Mouse (Mus musculus) cerebellum, adult (tissue): Measurements from ENCODE around the gene Aanat.
"Not testable (repeated sequence)": the region's sequence is repeated elsewhere in the genome, so short reads cannot be mapped to it uniquely, and the experiment has no call there.

Experiments
- ATAC-seq: cut with Nextera tagmentation; 2 replicates; pipeline ENCODE4 v1.9.2; 2017; ENCODE audit warnings: mild to moderate bottlenecking, moderate library complexity, mixed read lengths; ENCODE audit not compliant: insufficient number of reproducible peaks, low FRiP score, low TSS enrichment

Gene Aanat

GRCm38 (mm10) chr11:116625081-116626000 lies 39.1 kb downstream of the Aanat start:
- no peak for ATAC-seq

DNA sequence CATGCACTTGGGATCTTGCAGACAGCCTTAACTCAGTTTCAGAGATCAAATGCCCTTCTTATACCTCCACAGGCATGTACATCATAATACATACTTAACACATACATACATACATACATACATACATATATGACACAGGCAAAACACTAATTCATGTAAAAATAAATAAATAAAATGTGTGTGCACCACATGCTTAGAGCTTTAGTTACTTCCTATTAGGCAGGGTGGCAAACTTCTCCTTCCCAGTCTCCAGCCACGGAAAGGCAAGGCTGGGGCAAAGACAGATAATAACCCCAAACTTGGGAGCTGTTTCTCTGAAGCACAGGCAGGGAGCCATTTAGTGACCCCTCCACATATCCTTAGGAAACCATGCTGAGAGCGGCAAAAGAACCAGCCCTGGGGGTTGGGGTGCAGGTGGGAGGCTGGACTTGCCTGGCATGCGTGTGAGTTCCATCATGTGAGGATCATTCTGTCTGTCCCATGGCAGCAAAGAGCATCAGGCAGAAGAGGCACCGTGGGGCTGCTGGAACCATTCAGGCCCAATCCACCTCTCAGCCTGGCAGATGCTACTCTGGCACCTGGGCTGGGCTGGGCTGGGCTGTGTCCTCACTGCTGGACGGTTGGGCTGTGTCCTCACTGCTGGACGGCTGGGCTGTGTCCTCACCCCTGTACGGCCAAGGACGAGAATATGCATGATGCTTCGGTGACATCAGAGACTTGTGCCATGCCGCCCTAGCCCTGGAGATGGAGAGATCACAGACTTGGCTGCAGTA lies 40.3 kb downstream of the Aanat start, which contains the start of gene Rhbdf2:
Rhbdf2 (minus strand) TSS at position 721 of the 773 bp plus-strand sequence.
- no peak for ATAC-seq

DNA sequence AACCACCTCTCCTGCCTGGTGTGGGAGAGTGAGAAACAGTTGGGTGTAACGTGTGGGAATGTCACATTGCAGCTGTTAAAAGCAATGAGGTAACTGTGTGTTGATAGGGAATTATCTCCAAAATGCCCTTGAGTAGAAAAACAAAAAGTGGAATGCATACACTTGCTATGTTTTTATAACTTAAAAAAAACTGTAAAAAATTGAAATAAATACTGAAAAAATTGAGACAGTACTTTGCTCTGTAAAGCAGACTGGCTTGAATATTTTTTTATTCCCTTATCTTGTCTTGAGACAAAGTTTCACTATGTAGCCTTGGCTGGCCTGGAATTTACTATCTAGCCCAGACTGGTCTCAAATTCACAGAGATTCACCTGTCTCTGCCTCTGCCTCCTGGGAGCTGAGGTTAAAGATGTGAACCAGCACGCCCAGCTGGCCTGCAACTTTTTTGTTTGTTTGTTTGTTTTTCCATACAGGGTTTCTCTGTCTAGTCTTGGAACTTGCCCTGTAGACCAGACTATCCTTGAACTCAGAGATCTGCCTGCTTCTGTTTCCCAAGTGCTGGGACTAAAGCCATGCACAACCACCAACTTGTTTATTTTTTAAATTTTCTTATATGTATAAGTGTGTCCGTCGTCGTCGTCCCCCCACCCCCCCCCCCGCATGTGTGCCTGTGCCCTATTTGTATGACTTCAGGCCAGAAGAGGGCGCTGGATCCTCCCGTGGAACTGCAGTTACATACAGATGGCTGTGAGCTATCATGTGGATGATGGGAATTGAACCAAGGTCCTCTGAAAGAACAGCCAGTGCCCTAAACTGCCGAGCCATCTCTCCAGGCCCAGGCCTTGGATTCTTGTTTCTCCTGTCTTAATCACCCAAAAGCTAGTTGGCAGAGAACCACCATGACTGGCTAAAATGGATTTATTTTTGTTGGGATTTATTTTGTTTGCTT lies 41.1 kb downstream of the Aanat start:
- no peak for ATAC-seq

DNA sequence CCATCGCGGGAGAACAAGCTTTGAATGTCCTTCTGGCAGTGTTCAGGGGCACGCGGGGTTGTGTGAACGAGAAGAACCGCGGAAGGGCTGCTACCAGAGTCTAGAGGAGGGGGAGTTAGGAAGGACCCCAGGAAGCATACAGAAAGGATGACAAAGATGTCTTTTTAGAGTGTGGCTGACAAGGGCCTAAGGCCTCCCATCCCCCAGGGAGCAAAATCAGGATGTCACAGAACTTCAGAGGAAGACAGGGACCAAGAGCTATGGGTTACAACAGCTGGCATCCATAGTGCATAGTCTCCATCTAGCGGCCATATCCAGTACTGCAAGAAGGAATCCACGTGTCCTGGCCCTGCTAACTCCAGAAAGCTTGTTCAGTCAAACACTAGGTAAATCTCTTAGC lies 42.5 kb downstream of the Aanat start:
- peak; percentile 45; the same call in 1 of the 2 replicates for ATAC-seq

DNA sequence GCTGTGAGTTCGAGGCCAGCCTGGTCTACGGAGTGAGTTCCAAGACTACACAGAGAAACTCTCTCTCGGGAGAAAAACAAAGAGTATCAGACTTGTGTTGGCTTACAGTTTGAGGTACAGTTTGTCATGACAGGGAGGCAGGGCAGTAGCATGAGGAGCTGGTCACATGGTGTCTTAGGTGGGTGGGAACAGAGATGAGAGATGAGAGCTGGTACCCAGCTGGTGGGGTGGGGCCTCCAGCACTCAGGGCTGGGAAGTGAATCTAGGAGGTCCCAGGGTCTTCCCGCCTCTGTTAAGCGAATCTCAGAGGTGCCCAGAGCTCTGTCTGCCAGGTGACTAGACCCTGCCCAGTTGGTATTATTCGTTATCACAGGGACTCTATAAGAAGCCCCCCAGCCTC lies 43.2 kb downstream of the Aanat start:
- ATAC-seq, result no peak

- ATAC-seq, result no peak
These were observed 44.1 kb downstream of the Aanat start for GRCm38 (mm10) chr11:116630171-116630965.

DNA sequence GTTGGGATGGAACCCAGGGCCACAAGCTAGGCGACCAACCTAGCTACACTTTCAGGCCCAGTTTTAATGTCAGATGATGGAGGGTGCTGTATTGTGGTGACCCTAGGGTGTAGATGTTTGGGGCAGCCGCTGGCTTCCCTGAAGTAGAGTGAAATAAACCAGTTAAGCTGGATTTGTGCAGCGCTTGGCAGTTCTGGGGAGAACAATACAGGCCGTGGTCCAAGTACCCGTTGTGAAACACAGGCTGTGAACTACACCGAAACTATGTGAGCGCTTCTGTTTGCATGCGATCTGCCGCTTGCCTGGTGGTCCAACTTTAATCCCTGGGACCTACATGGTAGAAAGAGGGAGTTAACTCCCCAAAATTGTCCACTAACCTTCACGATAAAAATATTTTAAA lies 46.7 kb downstream of the Aanat start:
- no peak for ATAC-seq

- ATAC-seq, result not testable (repeated sequence)
These were observed 50.4 kb downstream of the Aanat start for GRCm38 (mm10) chr11:116636607-116637006.

- no peak for ATAC-seq
These were observed 54.9 kb downstream of the Aanat start for GRCm38 (mm10) chr11:116641168-116641567.

GRCm38 (mm10) chr11:116641731-116642130 lies 55.5 kb downstream of the Aanat start:
- no peak for ATAC-seq

DNA sequence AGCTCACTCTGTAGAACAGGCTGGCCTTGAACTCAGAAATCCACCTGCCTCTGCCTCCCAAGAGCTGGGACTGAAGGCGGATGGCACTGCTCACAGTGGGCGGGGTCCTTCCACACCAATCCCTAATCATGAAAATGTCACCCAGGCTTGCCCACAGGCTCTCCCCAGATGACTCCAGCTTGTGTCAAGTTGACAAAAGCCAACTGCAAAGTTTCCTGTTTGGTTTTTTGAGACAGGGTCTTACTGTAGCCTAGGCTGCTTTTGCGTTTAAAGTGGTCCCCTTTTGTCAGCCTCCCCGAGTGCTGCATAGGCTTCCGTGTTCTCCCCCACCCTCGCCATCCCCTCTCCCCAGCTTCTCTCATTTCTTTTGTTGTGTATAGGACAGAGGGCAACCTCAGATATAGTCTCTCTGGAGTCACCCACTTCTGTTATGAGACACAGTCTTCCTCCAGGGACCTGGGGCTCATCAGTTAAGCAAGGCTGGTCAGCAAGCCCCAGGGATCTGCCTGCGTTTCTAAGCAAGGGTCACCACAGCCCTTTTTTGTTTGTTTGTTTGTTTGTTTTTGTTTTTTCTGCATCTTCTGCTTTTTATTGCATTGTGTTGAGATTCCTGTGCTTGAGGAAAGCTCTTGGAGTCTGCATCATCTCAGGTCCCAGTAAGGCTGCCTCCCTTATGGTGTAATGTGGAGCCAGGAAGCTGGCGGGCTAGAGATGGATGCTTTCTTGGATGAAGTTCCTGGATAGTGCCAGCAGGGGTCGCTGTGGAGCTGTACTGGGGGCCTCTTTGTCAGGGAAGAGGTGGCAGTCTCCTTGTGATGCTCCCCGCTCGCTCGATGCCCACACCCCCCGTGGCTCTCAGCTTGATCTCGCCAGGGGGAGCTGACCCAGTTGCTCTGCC lies 56.7 kb downstream of the Aanat start:
- ATAC-seq, result peak; percentile 62; the same call in 1 of the 2 replicates

GRCm38 (mm10) chr11:116643579-116644224 lies 57.5 kb downstream of the Aanat start:
- ATAC-seq, result peak; percentile 46; the same call in 1 of the 2 replicates

DNA sequence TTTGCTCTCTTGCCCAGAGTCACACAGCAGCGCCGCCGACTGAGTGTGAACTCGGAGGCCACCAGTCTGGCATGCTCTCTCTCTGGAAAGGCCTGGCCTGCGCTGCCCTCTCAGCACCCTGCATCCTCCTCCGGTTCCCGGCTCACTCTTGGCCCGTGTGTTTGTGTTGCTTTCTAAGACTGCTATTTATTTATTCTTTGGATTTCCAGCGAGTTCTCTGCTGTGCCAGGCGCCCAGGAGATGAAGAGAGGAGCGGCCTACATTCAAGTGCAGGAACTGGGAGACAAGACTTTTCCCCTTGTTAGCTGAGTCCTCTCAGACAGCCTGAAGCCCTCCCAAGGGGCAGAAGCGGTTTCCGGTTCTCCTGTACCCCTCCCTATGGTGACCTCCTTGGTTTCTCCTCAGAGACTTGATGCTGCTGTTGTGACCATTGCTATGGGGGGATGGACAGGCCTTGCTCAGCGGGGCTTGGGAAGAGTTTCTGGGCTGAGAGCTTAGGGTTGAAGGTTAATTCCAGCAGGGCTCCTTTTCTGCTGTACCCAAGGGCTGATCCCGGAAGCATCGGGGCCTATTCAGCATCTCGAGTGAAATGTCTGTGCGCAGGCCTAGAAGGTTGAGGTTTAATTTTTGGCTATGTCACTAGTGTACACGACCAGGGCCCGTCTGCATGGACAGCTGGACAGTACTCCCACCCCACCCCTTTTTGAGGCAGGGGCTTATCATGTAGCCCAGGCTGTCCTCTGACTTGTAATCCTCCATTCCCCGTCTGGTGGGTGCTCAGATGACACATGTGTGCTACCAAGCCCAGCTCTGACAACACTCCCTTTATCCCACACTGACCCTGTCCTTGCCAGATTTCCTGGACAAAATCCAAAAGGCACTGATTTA lies 58.2 kb downstream of the Aanat start:
- no peak for ATAC-seq

DNA sequence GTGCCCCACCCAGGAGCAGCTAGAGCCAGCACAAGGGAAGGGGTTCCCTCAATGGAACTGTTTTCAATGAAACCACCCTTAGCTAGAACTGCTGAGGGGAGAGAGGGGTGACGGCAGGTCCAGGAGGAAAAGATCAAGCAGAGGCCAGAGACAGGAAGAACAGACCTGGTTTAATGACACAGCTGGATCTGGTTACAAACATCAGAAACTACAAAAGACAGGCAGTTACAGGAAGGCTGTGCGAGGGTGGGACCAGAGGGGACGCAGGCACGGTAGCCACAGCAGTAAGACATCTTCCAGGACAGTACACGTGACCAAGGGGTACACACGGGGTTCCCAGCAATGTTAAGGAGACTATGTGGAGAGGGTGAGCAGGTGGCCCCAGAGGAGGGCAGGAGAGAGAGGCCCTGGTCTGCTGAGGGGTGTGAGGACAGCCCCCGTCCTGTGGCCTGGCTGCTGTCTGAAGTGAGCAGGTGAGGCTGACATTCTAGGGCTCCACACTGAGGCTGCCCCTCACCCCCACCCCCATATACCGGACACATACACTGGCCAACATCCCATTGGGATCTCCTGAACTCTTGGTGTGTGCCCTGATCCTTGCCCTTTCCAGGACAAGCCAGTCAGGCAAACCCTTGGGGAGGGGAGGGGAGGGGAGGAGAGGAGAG lies 59.3 kb downstream of the Aanat start:
- no peak for ATAC-seq

DNA sequence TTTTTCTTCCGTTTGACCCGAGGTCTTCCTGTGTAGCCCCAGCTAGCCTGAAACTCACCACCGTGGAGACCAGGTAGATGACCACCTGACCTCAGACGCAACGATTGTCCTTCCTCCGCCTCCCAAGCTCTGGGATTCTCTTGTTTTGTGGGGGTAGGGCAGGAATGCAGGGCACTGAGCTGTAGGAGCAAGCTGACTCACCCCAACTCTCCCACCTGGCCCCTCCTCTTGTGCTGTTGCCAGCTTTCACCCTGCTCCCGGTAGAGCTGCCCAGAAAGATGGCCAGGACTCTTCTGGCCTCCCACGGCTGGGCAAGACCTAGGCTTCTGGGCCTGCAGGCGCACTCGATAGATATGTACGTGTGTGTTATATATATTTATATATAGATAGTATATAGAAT lies 59.9 kb downstream of the Aanat start:
- ATAC-seq, result no peak

GRCm38 (mm10) chr11:116646771-116647170 lies 60.5 kb downstream of the Aanat start:
- no peak for ATAC-seq
